Mouse (Mus musculus) spleen, adult 12 weeks (tissue): ENCODE results near the gene Epha8.

ENCODE experiments used
- DNase-seq: peaks from one replicate; pipeline ENCODE4 v3.0.0; 2022; ENCODE audit warnings: low spot score

Epha8 gene

GRCm38 (mm10) chr4:136956751-136957446, at the start of gene Epha8:
Gene Epha8, minus strand, starts transcription at chr4:136956816.
- DNase-seq, result no peak

- no peak for DNase-seq
These were observed 45.2 kb upstream of the Epha8 start for GRCm38 (mm10) chr4:137001825-137002224.

GRCm38 (mm10) chr4:137001020-137001419, 44.4 kb upstream of the Epha8 start:
- DNase-seq, result no peak

- no peak for DNase-seq
These were observed 41.8 kb upstream of the Epha8 start for GRCm38 (mm10) chr4:136998371-136998770.

GRCm38 (mm10) chr4:136997723-136998345, 41.2 kb upstream of the Epha8 start:
- no peak for DNase-seq

GRCm38 (mm10) chr4:136996933-136997332, 40.3 kb upstream of the Epha8 start:
- no peak for DNase-seq

GRCm38 (mm10) chr4:136995361-136995760, 38.7 kb upstream of the Epha8 start:
- DNase-seq, result no peak

GRCm38 (mm10) chr4:136981993-136982695, 25.5 kb upstream of the Epha8 start:
- no peak for DNase-seq

- no peak for DNase-seq
These were observed 24.7 kb upstream of the Epha8 start for GRCm38 (mm10) chr4:136981347-136981746.

- no peak for DNase-seq
These were observed 24.3 kb upstream of the Epha8 start for GRCm38 (mm10) chr4:136980921-136981320.

- no peak for DNase-seq
These were observed 20.6 kb upstream of the Epha8 start for GRCm38 (mm10) chr4:136977244-136977643.

- no peak for DNase-seq
These were observed 14.3 kb upstream of the Epha8 start for GRCm38 (mm10) chr4:136970939-136971338.

GRCm38 (mm10) chr4:136969503-136970276, 13.1 kb upstream of the Epha8 start:
- no peak for DNase-seq

GRCm38 (mm10) chr4:136969096-136969495, 12.5 kb upstream of the Epha8 start:
- no peak for DNase-seq

GRCm38 (mm10) chr4:136967511-136967910, 10.9 kb upstream of the Epha8 start:
- no peak for DNase-seq

GRCm38 (mm10) chr4:136966493-136967390, 10.1 kb upstream of the Epha8 start:
- no peak for DNase-seq

- DNase-seq, result no peak
These were observed 8.4 kb upstream of the Epha8 start for GRCm38 (mm10) chr4:136964990-136965421.

GRCm38 (mm10) chr4:136962447-136962846, 5.8 kb upstream of the Epha8 start:
- no peak for DNase-seq

- DNase-seq, result no peak
These were observed 5.1 kb upstream of the Epha8 start for GRCm38 (mm10) chr4:136961642-136962285.

GRCm38 (mm10) chr4:136960581-136960980, 4.0 kb upstream of the Epha8 start:
- DNase-seq, result no peak

GRCm38 (mm10) chr4:136960068-136960467, 3.5 kb upstream of the Epha8 start:
- no peak for DNase-seq
